Mouse (Mus musculus) heart, embryonic 11.5 days (tissue): ENCODE results near the gene 1700067P10Rik. TPM values are rescaled to one million over a fixed set of nuclear protein-coding genes. Genes with fewer than 3 reads are reported as not detected.

ENCODE experiments used
- ATAC-seq: fragments of 200-750 bp; cut with Nextera tagmentation; replicated peaks from 2 replicates; pipeline ENCODE4 v1.8.0; 2017; ENCODE audit warnings: moderate library complexity; ENCODE audit not compliant: insufficient number of reproducible peaks, low FRiP score, low TSS enrichment
- H3K27ac ChIP-seq: fragments of 300-500 bp; sonication (generic); 2 replicates; pipeline ENCODE4 v1.5.1; 2014; ENCODE audit warnings: mild to moderate bottlenecking, low read depth, low read length
- H3K27me3 ChIP-seq: fragments of 300-500 bp; sonication (generic); 2 replicates; pipeline ENCODE4 v1.6.1; 2014; ENCODE audit warnings: mild to moderate bottlenecking, low read length, mixed read lengths; ENCODE audit not compliant: control insufficient read depth, insufficient read depth
- H3K36me3 ChIP-seq: fragments of 300-500 bp; sonication (generic); 2 replicates; pipeline ENCODE4 v1.6.1; 2014; ENCODE audit warnings: mild to moderate bottlenecking, low read length, moderate library complexity, mixed read lengths; ENCODE audit not compliant: control insufficient read depth, insufficient read depth
- H3K4me1 ChIP-seq: fragments of 300-500 bp; sonication (generic); 2 replicates; pipeline ENCODE4 v1.6.1; 2014; ENCODE audit warnings: low read length; ENCODE audit not compliant: control insufficient read depth, insufficient read depth
- H3K4me2 ChIP-seq: fragments of 300-500 bp; sonication (generic); 2 replicates; pipeline ENCODE4 v1.6.1; 2014; ENCODE audit warnings: mild to moderate bottlenecking, moderate library complexity
- H3K4me3 ChIP-seq: fragments of 300-500 bp; sonication (generic); 2 replicates; pipeline ENCODE4 v1.5.1; 2014; ENCODE audit warnings: low read depth, low read length
- H3K9ac ChIP-seq: fragments of 300-500 bp; sonication (generic); 2 replicates; pipeline ENCODE4 v1.6.1; 2014; ENCODE audit warnings: mild to moderate bottlenecking, low read depth, low read length, moderate library complexity
- H3K9me3 ChIP-seq: fragments of 300-500 bp; sonication (generic); replicated peaks from 2 replicates; pipeline ENCODE4 v1.6.1; 2016; ENCODE audit warnings: low read length; ENCODE audit not compliant: control insufficient read depth
- WGBS: fragments of 180-500 bp; shearing (Covaris S2); extraction: QIAGEN DNeasy Blood & Tissue Kit; methylation state at CpG from one replicate; pipeline ENCODE4 v1.1.7; 2014; ENCODE audit not compliant: insufficient replicate concordance; 5-methylcytosine and 5-hydroxymethylcytosine counted together
- polyA plus RNA-seq: library from polyadenylated mRNA; unstranded; fragments of >200 nt; fragmentation: Nextera tagmentation; extraction: Ambion mirVana; gene quantifications from 2 replicates; pipeline ENCODE4 v1.2.1, GENCODE M21; 2014

Gene 1700067P10Rik
- polyA plus RNA-seq, 1 experiment from 2014 or later: not detected

GRCm38 (mm10) chr17:48055076-48055816 is 33.9 kb upstream of the 1700067P10Rik start:
- no peak for ATAC-seq
- H3K27ac ChIP-seq: no peak overlapping the region
- peaks cover 8% of the 10 kb centered on the region; the same call in 1 of the 2 replicates for H3K4me1 ChIP-seq
- H3K27me3 ChIP-seq: peaks cover 30% of the 10 kb centered on the region
- no peak overlapping the region for H3K4me3 ChIP-seq
- WGBS: 42% methylated on average over 19 of the region's 20 CpGs
- no peak overlapping the region for H3K9ac ChIP-seq
- no peaks in the 10 kb centered on the region for H3K36me3 ChIP-seq
- H3K4me2 ChIP-seq: no peak overlapping the region
- H3K9me3 ChIP-seq: no peaks in the 10 kb centered on the region

GRCm38 (mm10) chr17:48057382-48057781 is 31.7 kb upstream of the 1700067P10Rik start:
- H3K4me3 ChIP-seq: 0 out of 2 replicates have a peak overlapping the region, but pooled peaks have one; percentile 2
- 2% methylated on average over 12 of the region's 12 CpGs for WGBS
- H3K9me3 ChIP-seq: no peaks in the 10 kb centered on the region
- peaks cover 8% of the 10 kb centered on the region; the same call in 1 of the 2 replicates for H3K4me1 ChIP-seq
- H3K36me3 ChIP-seq: no peaks in the 10 kb centered on the region
- H3K4me2 ChIP-seq: peak overlapping the region; percentile 37
- H3K27me3 ChIP-seq: peaks cover 30% of the 10 kb centered on the region
- no peak overlapping the region for H3K9ac ChIP-seq
- no peak overlapping the region for H3K27ac ChIP-seq
- ATAC-seq: no peak

GRCm38 (mm10) chr17:48064196-48064843 is 24.8 kb upstream of the 1700067P10Rik start:
- Histone ChIP-seq H3K4me1 (no peaks in the 10 kb centered on the region), H3K9ac (no peak overlapping the region), H3K36me3 (no peaks in the 10 kb centered on the region), H3K27ac (no peak overlapping the region), H3K27me3 (no peaks in the 10 kb centered on the region; the same call in 1 of the 2 replicates), H3K9me3 (no peaks in the 10 kb centered on the region), H3K4me3 (no peak overlapping the region), H3K4me2 (no peak overlapping the region)
- ATAC-seq: no peak
- 42% methylated on average over 9 of the region's 10 CpGs for WGBS

- Histone ChIP-seq H3K9ac (no peak overlapping the region), H3K36me3 (no peaks in the 10 kb centered on the region), H3K4me2 (no peak overlapping the region), H3K9me3 (no peaks in the 10 kb centered on the region), H3K4me3 (no peak overlapping the region), H3K27ac (no peak overlapping the region), H3K27me3 (no peaks in the 10 kb centered on the region), H3K4me1 (no peaks in the 10 kb centered on the region)
- ATAC-seq: no peak
- WGBS: 35% methylated on average over 5 of the region's 5 CpGs
Measured at GRCm38 (mm10) chr17:48065081-48065501, 24.0 kb upstream of the 1700067P10Rik start.

- no peaks in the 10 kb centered on the region for H3K36me3 ChIP-seq
- H3K27me3 ChIP-seq: no peaks in the 10 kb centered on the region
- WGBS: 72% methylated on average over 10 of the region's 10 CpGs
- no peaks in the 10 kb centered on the region for H3K4me1 ChIP-seq
- no peak overlapping the region for H3K4me2 ChIP-seq
- H3K4me3 ChIP-seq: no peak overlapping the region
- H3K9me3 ChIP-seq: peaks cover 3% of the 10 kb centered on the region; the same call in 1 of the 2 replicates
- no peak for ATAC-seq
- no peak overlapping the region for H3K9ac ChIP-seq
- no peak overlapping the region for H3K27ac ChIP-seq
Measured at GRCm38 (mm10) chr17:48067083-48067614, 22.0 kb upstream of the 1700067P10Rik start.

- Histone ChIP-seq H3K27me3 (no peaks in the 10 kb centered on the region), H3K4me1 (no peaks in the 10 kb centered on the region), H3K27ac (no peak overlapping the region), H3K9me3 (peaks cover 3% of the 10 kb centered on the region; the same call in 1 of the 2 replicates), H3K4me3 (no peak overlapping the region), H3K4me2 (no peak overlapping the region), H3K9ac (no peak overlapping the region), H3K36me3 (no peaks in the 10 kb centered on the region)
- WGBS: 25% methylated on average over 5 of the region's 5 CpGs
- ATAC-seq: no peak
Measured at GRCm38 (mm10) chr17:48067729-48068128, 21.4 kb upstream of the 1700067P10Rik start.

GRCm38 (mm10) chr17:48080626-48081025 is 8.5 kb upstream of the 1700067P10Rik start:
- H3K4me1 ChIP-seq: no peaks in the 10 kb centered on the region
- WGBS: 32% methylated on average over 3 of the region's 3 CpGs
- no peaks in the 10 kb centered on the region for H3K9me3 ChIP-seq
- H3K36me3 ChIP-seq: no peaks in the 10 kb centered on the region
- H3K27me3 ChIP-seq: no peaks in the 10 kb centered on the region
- no peak overlapping the region for H3K4me2 ChIP-seq
- no peak overlapping the region for H3K27ac ChIP-seq
- H3K9ac ChIP-seq: no peak overlapping the region
- no peak for ATAC-seq
- H3K4me3 ChIP-seq: no peak overlapping the region

GRCm38 (mm10) chr17:48089446-48089845 is 327 bp downstream of the 1700067P10Rik start:
- H3K4me2 ChIP-seq: no peak overlapping the region
- H3K27ac ChIP-seq: no peak overlapping the region
- WGBS: 56% methylated on average over 2 of the region's 2 CpGs
- no peaks in the 10 kb centered on the region for H3K36me3 ChIP-seq
- H3K9ac ChIP-seq: no peak overlapping the region
- ATAC-seq: no peak
- H3K4me1 ChIP-seq: no peaks in the 10 kb centered on the region
- H3K9me3 ChIP-seq: no peaks in the 10 kb centered on the region
- peaks cover 10% of the 10 kb centered on the region for H3K27me3 ChIP-seq
- no peak overlapping the region for H3K4me3 ChIP-seq
